Mouse (Mus musculus) forebrain, embryonic 11.5 days (tissue): ENCODE results near the gene Col15a1. TPM values are rescaled to one million over a fixed set of nuclear protein-coding genes. Genes with fewer than 3 reads are reported as not detected.
A peak's percentile ranks its signal among the peaks of the same experiment; 100 is the strongest.

Experiments
- ATAC-seq: fragments of 200-750 bp; cut with Nextera tagmentation; replicated peaks from 2 replicates; pipeline ENCODE4 v1.8.0; 2017; ENCODE audit warnings: moderate TSS enrichment; ENCODE audit not compliant: low FRiP score
- DNase-seq: peaks from one replicate; pipeline ENCODE4 v3.0.0-alpha.2; 2017; ENCODE audit warnings: low spot score
- H3K27ac ChIP-seq: fragments of 300-500 bp; sonication (generic); 2 replicates; pipeline ENCODE4 v1.5.1; 2014; ENCODE audit warnings: low read depth, low read length
- H3K27me3 ChIP-seq: fragments of 300-500 bp; sonication (generic); 2 replicates; pipeline ENCODE4 v1.6.1; 2014; ENCODE audit warnings: mild to moderate bottlenecking, low read length, mixed read lengths; ENCODE audit not compliant: control insufficient read depth, insufficient read depth
- H3K36me3 ChIP-seq: fragments of 300-500 bp; sonication (generic); 2 replicates; pipeline ENCODE4 v1.6.1; 2014; ENCODE audit warnings: mild to moderate bottlenecking, low read length, moderate library complexity, mixed read lengths; ENCODE audit not compliant: control insufficient read depth, insufficient read depth
- H3K4me1 ChIP-seq: fragments of 300-500 bp; sonication (generic); replicated peaks from 2 replicates; pipeline ENCODE4 v1.6.1; 2014; ENCODE audit warnings: low read length, mixed read lengths; ENCODE audit not compliant: control insufficient read depth, insufficient read depth
- H3K4me2 ChIP-seq: fragments of 300-500 bp; sonication (generic); 2 replicates; pipeline ENCODE4 v1.6.1; 2014; ENCODE audit warnings: low read depth, mild to moderate bottlenecking, low read length, moderate library complexity, mixed read lengths; ENCODE audit not compliant: severe bottlenecking
- H3K4me3 ChIP-seq: fragments of 300-500 bp; sonication (generic); 2 replicates; pipeline ENCODE4 v1.5.1; 2014; ENCODE audit warnings: low read depth, low read length
- H3K9ac ChIP-seq: fragments of 300-500 bp; sonication (generic); 2 replicates; pipeline ENCODE4 v1.6.1; 2014; ENCODE audit warnings: low read length
- H3K9me3 ChIP-seq: fragments of 300-500 bp; sonication (generic); 2 replicates; pipeline ENCODE4 v1.6.1; 2016; ENCODE audit warnings: low read length, mixed read lengths; ENCODE audit not compliant: control insufficient read depth
- WGBS: fragments of 180-500 bp; shearing (Covaris S2); extraction: QIAGEN DNeasy Blood & Tissue Kit; methylation state at CpG from one replicate; pipeline ENCODE4 v1.1.7; 2014; 5-methylcytosine and 5-hydroxymethylcytosine counted together
- polyA plus RNA-seq: library from polyadenylated mRNA; unstranded; fragments of >200 nt; fragmentation: Nextera tagmentation; extraction: Ambion mirVana; gene quantifications from 2 replicates; pipeline ENCODE4 v1.2.1, GENCODE M21; 2014

Col15a1 gene
- polyA plus RNA-seq, 1 experiment from 2014 or later: 7.0 TPM

DNA sequence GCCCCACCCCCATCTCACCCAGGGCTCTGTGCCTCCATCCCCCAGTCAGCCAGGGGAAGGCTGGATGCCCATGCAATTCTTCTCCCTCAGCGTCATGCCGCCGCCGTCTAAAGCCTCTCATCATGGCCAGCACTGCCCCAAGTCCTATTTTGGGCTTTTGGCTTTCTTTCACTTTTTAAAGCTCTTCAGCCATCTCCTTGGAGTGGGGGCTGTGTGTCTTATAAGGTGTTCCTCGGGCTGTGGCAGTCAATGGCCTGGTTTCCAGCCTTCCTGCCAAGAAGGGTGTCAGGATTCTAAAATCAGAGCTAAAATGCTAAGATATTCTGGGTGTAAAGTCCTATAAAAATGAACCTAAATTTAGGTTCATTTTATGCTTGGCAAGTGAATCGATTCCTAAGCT is 39.6 kb downstream of the Col15a1 start:
- Histone ChIP-seq H3K9me3 (no peaks in the 10 kb centered on the region), H3K36me3 (no peaks in the 10 kb centered on the region), H3K4me3 (no peak overlapping the region), H3K4me1 (no peaks in the 10 kb centered on the region), H3K27ac (no peak overlapping the region), H3K27me3 (no peaks in the 10 kb centered on the region), H3K4me2 (no peak overlapping the region), H3K9ac (no peak overlapping the region)
- 62% methylated on average over 6 of the region's 6 CpGs for WGBS
- DNase-seq: no peak
- no peak for ATAC-seq

DNA sequence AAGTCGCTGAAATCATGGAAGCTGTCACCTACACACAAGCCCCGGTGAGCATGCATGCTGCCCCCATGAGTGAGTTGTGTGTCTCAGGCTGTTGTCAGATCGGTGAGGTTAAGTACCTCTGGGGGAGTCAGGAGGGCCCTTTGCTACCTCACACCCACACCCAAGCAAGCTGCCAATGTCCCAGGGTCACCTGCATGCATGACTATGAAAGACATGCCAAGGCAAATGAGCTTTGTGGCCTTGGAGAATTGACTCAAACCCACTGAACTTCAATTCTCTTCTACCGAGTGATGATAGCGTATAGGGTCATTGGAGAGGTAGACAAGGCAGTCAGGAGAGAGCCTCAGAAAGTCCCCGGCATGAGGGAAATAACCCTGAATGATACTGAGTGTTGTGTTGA is 41.2 kb downstream of the Col15a1 start:
- no peaks in the 10 kb centered on the region for H3K27me3 ChIP-seq
- WGBS: 93% methylated on average over 6 of the region's 6 CpGs
- ATAC-seq: no peak

DNA sequence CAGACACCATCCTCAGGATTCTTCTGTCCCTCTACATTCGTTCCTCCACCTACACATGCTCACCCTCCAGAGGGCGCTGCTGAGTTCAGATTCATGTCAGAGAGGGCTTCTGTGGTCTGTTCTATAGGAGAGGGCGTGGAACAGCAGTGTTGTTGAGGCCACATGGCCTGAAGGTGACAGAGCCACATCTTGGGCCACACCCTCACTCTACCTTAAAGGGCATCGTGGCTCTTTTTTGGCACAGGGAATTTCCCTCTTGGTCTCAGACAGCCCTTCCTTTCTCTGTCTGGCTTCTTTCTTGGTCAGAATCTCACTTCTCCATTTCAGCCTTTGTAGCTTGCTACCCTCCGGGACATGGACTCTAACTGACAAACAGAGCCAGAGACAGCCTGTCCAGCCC is 43.1 kb downstream of the Col15a1 start:
- DNase-seq: peak; percentile 79
- Histone ChIP-seq H3K4me2 (no peak overlapping the region), H3K4me1 (no peaks in the 10 kb centered on the region), H3K9ac (no peak overlapping the region), H3K27ac (no peak overlapping the region), H3K9me3 (no peaks in the 10 kb centered on the region), H3K27me3 (no peaks in the 10 kb centered on the region), H3K4me3 (no peak overlapping the region), H3K36me3 (no peaks in the 10 kb centered on the region)
- WGBS: 43% methylated on average over 5 of the region's 5 CpGs
- no peak for ATAC-seq

More for the DNA sequence above, 41.2 kb downstream of the Col15a1 start:
- H3K4me3 ChIP-seq: no peak overlapping the region
- H3K9ac ChIP-seq: no peak overlapping the region
- H3K27ac ChIP-seq: no peak overlapping the region
- H3K4me1 ChIP-seq: no peaks in the 10 kb centered on the region
- H3K36me3 ChIP-seq: no peaks in the 10 kb centered on the region
- H3K9me3 ChIP-seq: no peaks in the 10 kb centered on the region
- H3K4me2 ChIP-seq: no peak overlapping the region
- DNase-seq: no peak

DNA sequence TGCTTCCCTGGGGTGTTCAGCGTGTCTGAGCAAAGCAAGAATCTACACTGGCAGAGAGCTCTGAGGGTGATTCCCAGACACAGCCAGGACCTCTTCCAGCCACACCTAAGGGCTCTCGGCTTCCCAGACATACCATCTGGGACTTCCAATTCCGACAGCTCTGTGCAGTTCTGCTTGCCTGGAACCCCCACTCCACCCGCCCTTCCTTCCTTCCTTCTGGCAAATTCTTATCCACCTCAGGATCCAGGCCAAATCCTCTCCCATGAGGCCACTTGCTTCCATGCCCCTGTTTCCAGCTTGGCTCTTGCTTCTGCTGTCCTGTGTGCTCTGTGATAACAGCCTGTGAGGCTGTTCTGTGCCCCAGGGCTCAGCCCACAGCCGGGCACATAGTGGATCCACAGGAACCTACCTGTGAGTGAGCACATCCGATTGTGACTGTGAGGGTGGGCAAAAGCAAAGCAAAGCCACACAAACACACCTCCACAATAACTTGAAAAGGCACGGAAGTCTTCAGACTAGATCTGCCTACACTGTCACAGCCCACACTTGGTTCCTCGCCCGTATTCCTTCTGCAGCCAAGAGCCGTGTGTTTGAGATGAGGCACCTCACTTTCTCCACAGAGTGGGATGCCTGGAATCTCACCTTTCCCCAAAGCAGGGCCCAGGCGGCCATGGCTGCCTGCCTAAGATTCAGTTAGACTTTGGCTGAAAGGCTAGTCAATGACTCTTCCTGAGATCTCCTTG is 43.9 kb downstream of the Col15a1 start:
- DNase-seq: no peak
- 89% methylated on average over 11 of the region's 11 CpGs for WGBS

DNA sequence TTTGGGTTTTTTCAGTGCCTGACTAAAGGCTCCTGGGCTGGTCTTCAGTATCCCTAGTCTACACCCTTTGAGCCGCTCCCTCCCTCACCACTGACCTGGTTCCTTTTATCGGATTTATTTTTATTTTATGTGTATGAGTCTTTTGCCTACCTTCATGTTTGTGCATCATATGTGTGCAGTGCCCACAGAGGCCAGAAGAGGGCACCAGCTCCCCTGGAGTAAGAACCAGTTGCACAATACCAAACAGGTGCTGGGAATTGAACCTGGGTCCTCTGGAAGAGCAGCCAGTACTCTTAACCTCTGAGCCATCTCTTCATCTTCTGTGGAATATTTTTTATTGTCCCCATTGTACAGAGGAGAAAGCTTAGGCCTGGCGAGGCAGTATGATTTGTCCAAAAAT is 44.7 kb downstream of the Col15a1 start:
- 95% methylated on average over 3 of the region's 3 CpGs for WGBS
- H3K4me1 ChIP-seq: no peaks in the 10 kb centered on the region
- no peaks in the 10 kb centered on the region for H3K27me3 ChIP-seq
- no peak overlapping the region for H3K9ac ChIP-seq
- H3K4me2 ChIP-seq: no peak overlapping the region
- no peak for DNase-seq
- no peak overlapping the region for H3K27ac ChIP-seq
- no peak overlapping the region for H3K4me3 ChIP-seq
- H3K36me3 ChIP-seq: no peaks in the 10 kb centered on the region
- no peaks in the 10 kb centered on the region for H3K9me3 ChIP-seq
- ATAC-seq: no peak

More for the DNA sequence above, 43.9 kb downstream of the Col15a1 start:
- no peak overlapping the region for H3K27ac ChIP-seq
- no peaks in the 10 kb centered on the region for H3K4me1 ChIP-seq
- H3K36me3 ChIP-seq: no peaks in the 10 kb centered on the region
- no peak overlapping the region for H3K9ac ChIP-seq
- no peaks in the 10 kb centered on the region for H3K9me3 ChIP-seq
- no peaks in the 10 kb centered on the region for H3K27me3 ChIP-seq
- H3K4me3 ChIP-seq: no peak overlapping the region
- ATAC-seq: no peak
- H3K4me2 ChIP-seq: no peak overlapping the region

DNA sequence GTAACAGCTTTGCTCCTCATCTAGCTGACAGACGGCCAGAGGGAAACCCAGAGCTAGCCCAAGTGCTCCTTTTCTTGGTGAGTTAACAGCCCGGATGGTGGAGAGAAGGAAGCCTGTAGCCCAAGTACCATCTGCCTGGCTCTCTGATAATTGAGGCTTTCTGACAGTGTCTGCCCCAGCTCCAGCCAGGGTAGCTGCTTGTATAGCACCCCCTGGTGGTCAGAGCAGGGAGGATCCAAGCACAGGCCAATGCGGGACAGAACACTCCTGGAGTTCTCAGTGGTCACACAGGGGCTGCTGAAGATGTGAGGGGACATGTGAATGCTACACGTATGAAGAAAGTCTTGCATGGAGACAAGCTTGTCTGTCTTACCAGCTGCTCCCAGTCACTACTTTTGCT is 47.7 kb downstream of the Col15a1 start:
- DNase-seq: peak; percentile 84
- no peak for ATAC-seq
- Histone ChIP-seq H3K4me1 (no peaks in the 10 kb centered on the region), H3K36me3 (no peaks in the 10 kb centered on the region), H3K4me3 (no peak overlapping the region), H3K9ac (no peak overlapping the region), H3K9me3 (no peaks in the 10 kb centered on the region), H3K27me3 (no peaks in the 10 kb centered on the region), H3K4me2 (no peak overlapping the region), H3K27ac (no peak overlapping the region)
- WGBS: 46% methylated on average over 4 of the region's 4 CpGs

DNA sequence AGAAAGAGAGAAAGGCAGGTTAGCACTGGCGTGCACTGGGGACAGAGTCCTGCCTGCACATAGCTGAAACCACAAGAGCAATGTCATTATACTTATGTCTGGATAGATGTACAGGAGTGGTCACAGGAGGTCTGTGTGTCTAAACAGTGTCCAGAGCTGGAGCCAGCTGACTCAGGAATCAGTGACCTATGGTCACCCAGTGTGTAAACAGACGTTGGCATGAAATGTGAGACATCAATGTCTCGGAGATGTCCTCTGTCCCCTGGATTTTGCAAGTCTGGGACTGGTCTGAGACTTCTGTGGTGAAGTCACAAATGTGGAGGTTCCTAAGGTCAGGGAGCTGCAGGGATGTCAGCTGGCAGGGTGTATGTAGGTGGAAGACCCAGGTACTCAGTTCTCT is 50.2 kb downstream of the Col15a1 start:
- Histone ChIP-seq H3K4me1 (no peaks in the 10 kb centered on the region), H3K27ac (no peak overlapping the region), H3K4me3 (no peak overlapping the region), H3K27me3 (no peaks in the 10 kb centered on the region), H3K9me3 (no peaks in the 10 kb centered on the region), H3K36me3 (no peaks in the 10 kb centered on the region), H3K4me2 (no peak overlapping the region), H3K9ac (no peak overlapping the region)
- DNase-seq (no peak), ATAC-seq (no peak)
- 88% methylated on average over 3 of the region's 3 CpGs for WGBS

DNA sequence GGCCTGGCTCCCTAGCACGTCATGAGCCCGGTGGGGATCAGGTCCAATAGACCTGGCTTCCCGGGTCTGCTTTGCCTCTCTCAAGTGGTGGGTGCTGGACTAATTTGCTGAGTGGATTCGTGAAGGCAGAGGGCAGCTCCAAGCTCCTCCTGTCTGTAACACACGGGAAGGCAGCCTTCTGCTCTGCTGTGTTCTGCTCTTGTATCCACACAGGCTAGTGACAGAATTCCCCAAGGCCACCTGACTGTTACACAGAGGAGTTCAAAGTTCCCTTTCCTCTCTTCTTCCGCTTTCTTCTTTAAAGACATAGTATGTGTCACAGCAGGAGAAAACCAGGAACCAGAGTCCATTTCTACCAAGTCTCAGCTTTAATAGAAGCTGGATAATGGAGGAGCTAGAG is 53.1 kb downstream of the Col15a1 start:
- no peaks in the 10 kb centered on the region for H3K27me3 ChIP-seq
- no peak for ATAC-seq
- H3K36me3 ChIP-seq: no peaks in the 10 kb centered on the region
- H3K9me3 ChIP-seq: no peaks in the 10 kb centered on the region
- no peak overlapping the region for H3K4me2 ChIP-seq
- no peak overlapping the region for H3K9ac ChIP-seq
- 81% methylated on average over 6 of the region's 6 CpGs for WGBS
- no peak overlapping the region for H3K27ac ChIP-seq
- H3K4me3 ChIP-seq: no peak overlapping the region
- no peak for DNase-seq
- no peaks in the 10 kb centered on the region for H3K4me1 ChIP-seq

DNA sequence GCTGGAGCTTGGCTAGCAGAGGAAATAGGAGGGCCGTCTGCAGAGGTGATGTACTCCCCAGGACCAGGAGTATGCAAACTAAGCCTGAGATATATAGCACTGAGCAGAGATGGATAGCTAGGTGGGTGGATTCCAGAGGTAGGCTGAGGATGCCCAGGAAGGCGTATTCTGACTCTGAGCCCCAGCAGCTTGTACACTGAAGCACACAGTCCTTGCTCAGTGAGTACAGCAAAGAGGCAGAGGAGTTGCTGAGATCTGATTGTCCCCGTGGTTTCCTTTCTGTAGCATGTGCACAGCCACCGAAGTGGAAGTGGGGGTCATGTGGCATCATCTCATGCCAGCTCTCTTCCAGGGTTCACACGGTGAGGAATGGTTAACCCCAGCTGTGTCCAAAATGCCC is 54.0 kb downstream of the Col15a1 start:
- 85% methylated on average over 5 of the region's 5 CpGs for WGBS
- ATAC-seq (no peak), DNase-seq (no peak)
- no peak overlapping the region for H3K27ac ChIP-seq
- H3K9me3 ChIP-seq: no peaks in the 10 kb centered on the region
- H3K4me2 ChIP-seq: no peak overlapping the region
- no peaks in the 10 kb centered on the region for H3K27me3 ChIP-seq
- no peak overlapping the region for H3K9ac ChIP-seq
- no peaks in the 10 kb centered on the region for H3K36me3 ChIP-seq
- no peaks in the 10 kb centered on the region for H3K4me1 ChIP-seq
- H3K4me3 ChIP-seq: no peak overlapping the region
